Mouse (Mus musculus): ENCODE results near the gene 9130019O22Rik. TPM values are rescaled to one million over a fixed set of nuclear protein-coding genes. Genes with fewer than 3 reads are reported as not detected.

Gene 9130019O22Rik
- polyA plus RNA-seq, 1 experiment: 0.34 TPM

DNA sequence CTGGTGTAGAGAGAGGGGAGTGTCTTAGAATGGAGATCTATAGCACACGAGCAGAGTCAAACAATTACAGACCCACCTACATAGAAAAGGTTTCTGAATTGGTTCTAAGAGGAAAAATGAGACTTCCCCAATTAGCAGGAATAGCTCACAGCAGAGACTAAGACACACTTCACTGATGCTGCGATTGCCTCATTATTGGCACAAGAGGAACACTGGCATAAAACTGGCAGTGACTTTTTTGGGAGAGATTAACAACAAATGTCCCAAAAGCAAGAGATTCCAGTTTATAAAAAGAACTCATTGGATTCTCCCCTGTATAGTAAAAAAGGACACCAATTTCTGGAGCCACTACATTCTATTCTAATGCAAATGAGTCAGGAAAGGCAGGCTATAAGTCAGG lies 29.1 kb downstream of the 9130019O22Rik start:
- H3K4me2 ChIP-seq (ENCODE audit: low read depth): no peak overlapping the region
- TF ChIP-seq POLR2AphosphoS2 (IDR thresholded peaks at IDR 0.05; ENCODE audit: insufficient read length, low read depth) (no peak), SRF (IDR thresholded peaks at IDR 0.05; ENCODE audit: control insufficient read depth, insufficient read length, low read depth) (no peak), E2F4 (IDR thresholded peaks at IDR 0.05; ENCODE audit: insufficient read depth) (no peak)
- H3ac ChIP-seq (ENCODE audit: control insufficient read depth, insufficient read length): no peak overlapping the region
- no peak overlapping the region for H3K4me3 ChIP-seq
- H3K27me3 ChIP-seq (ENCODE audit: control insufficient read depth, insufficient read depth, insufficient read length): peaks cover 16% of the 10 kb centered on the region
- H3K36me3 ChIP-seq (ENCODE audit: control insufficient read depth, insufficient read depth): no peaks in the 10 kb centered on the region
- H3K79me2 ChIP-seq (ENCODE audit: control insufficient read depth, insufficient read depth): no peaks in the 10 kb centered on the region

DNA sequence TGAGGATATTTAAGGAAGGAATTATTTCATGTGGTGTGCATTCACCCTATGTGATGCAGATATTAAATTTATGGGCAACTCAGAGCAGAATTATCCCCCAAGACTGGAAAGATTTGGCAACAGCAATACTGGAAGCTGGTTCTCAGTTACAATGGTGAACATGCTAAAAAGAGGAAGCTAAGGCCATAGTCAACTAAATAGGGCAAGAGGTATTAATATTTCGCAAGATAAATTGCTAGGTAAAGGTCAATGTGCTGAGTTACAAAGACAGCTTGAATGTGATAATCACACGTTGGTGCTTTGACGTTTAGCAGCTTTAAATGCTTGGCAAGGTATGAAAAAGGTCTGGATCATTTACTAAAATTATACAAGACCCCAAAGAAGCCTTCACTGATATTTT lies 31.2 kb downstream of the 9130019O22Rik start:
- Histone ChIP-seq H3K4me3 (no peak overlapping the region), H3K79me2 (ENCODE audit: control insufficient read depth, insufficient read depth) (no peaks in the 10 kb centered on the region), H3K36me3 (ENCODE audit: control insufficient read depth, insufficient read depth) (no peaks in the 10 kb centered on the region), H3ac (ENCODE audit: control insufficient read depth, insufficient read length) (no peak overlapping the region), H3K27me3 (ENCODE audit: control insufficient read depth, insufficient read depth, insufficient read length) (peaks cover 11% of the 10 kb centered on the region), H3K4me2 (ENCODE audit: low read depth) (no peak overlapping the region)
- TF ChIP-seq USF1 (IDR thresholded peaks at IDR 0.05; ENCODE audit: low read depth) (no peak), POLR2A (IDR thresholded peaks at IDR 0.05; ENCODE audit: insufficient read length, low read depth) (no peak), MAX (IDR thresholded peaks at IDR 0.05; ENCODE audit: low read depth) (no peak), MYOD1 (IDR thresholded peaks at IDR 0.05; ENCODE audit: control insufficient read depth in 1 of 3, insufficient read length in 2 of 3, low read depth in 2 of 3) (no peak)

DNA sequence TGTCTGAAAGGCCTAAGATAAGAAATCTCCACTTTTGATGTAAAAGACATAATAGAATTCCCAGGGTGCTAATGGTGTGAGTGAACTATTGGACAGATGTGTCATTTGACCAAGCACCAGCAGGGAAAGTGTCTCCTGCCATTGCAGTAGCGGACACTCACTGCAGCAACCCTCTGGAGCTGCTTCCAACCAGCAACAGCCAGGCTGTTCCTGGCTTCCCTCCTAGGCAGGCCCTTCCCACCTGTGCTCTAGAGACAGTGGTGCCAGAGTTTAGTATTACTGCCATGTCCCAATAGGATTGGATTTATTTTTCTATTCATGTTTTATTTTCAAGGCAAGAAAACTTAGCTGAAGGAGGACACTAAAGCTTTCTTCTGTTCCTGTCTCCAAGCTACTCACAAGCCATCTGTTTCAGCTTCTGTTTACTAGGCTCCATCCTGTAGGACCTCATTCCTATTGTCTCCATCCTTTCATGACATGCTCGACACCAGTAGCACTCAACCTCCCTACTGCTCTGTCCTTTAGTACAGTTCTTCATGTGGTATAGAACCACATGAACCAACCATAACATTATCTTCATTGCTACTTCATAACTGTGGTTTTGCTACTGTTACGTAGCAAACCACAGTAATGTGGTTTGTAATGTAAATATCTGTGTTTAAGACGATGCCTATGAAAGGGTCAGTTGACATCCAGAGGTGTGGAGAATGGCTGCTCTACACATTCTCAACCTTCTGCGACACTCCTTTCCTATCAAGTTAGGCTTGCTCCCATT lies 35.5 kb downstream of the 9130019O22Rik start:
- TF ChIP-seq E2F4 (IDR thresholded peaks at IDR 0.05; ENCODE audit: insufficient read depth): no peak
- TF ChIP-seq TCF3 (IDR thresholded peaks at IDR 0.05; ENCODE audit: insufficient read length, low read depth): no peak
- TF ChIP-seq MYOG (IDR thresholded peaks at IDR 0.05; ENCODE audit: control insufficient read depth in 1 of 3, insufficient read depth in 1 of 3, insufficient read length in 2 of 3, low read depth in 2 of 3): no peak
- no peak for TF ChIP-seq USF1 (IDR thresholded peaks at IDR 0.05; ENCODE audit: low read depth)
- no peak for TF ChIP-seq POLR2AphosphoS2 (IDR thresholded peaks at IDR 0.05; ENCODE audit: insufficient read length, low read depth)
- TF ChIP-seq POLR2A (IDR thresholded peaks at IDR 0.05; ENCODE audit: insufficient read length, low read depth): no peak
- no peak for TF ChIP-seq MYOD1 (IDR thresholded peaks at IDR 0.05; ENCODE audit: control insufficient read depth in 1 of 3, insufficient read length in 2 of 3, low read depth in 2 of 3)
- Histone ChIP-seq H3K4me2 (ENCODE audit: low read depth) (no peak overlapping the region), H3K27me3 (ENCODE audit: control insufficient read depth, insufficient read depth, insufficient read length) (no peaks in the 10 kb centered on the region), H3ac (ENCODE audit: control insufficient read depth, insufficient read length) (no peak overlapping the region), H3K79me2 (ENCODE audit: control insufficient read depth, insufficient read depth) (no peaks in the 10 kb centered on the region), H3K4me3 (no peak overlapping the region), H3K36me3 (ENCODE audit: control insufficient read depth, insufficient read depth) (no peaks in the 10 kb centered on the region)

DNA sequence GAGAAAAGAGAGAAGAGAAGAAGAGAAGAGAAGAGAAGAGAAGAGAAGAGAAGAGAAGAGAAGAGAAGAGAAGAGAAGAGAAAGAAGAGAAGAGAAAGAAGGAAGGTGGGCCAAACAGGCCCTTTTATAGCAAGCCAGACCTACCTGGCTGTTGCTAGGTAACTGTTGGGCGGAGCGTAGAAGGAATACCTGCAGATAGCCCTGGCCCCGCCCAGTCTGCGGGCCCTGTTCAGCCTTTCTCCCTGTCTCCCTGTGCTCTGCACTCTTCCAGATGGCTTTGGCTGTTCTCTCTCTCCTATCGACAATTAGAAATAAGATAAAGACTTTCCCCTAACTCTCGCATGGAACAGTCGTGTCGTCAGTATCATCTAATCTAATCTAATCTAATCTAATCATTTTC lies 40.3 kb downstream of the 9130019O22Rik start:
- Histone ChIP-seq H3K4me3 (peak overlapping the region; percentile 62), H3K36me3 (ENCODE audit: control insufficient read depth, insufficient read depth) (no peaks in the 10 kb centered on the region)

DNA sequence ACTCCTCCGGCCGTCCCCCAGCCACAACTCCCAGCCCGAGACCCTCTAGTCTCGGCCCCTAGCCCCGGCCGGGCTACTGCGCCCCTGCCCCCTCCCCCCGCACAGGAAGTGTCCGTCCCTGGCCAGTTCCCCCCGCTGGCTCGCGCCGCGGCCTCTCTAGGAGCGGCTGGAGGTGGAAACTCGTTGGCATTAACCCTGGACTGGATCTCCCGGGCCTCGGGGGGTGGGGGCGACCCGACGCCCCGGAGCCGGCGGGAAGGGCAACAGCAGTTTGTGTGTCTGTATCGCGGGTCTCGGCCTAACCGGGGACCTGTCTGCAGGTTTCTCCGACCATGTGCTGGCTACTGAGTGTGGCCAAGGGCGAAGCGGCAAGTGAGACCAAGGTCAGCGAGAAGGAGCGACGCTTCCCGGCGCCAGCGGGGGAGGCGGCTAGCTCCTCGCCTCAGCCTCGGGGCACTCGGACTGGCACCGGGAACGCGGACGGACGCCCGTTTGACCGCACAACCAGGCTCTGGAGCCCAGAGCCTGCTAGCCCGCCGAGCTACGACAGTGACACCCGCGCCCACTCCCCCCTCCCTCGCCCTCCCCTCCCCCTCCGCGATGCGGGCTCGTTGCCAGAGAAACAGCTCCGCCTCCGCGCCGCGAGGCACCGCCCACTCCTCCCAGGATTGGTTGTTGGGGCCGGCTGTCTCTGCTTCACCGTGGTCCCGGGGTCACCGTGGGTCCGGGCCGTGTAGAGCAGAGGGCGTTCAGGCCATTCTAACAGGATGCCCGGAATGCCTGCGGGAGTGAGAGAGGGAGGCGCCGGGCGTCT lies 41.2 kb downstream of the 9130019O22Rik start, which contains the start of gene Zfp768:
Zfp768 (minus strand) TSS at position 78 of the 814 bp plus-strand sequence.
- peak within 1 kb of the TSS; percentile 62 for H3K4me3 ChIP-seq
- H3K27me3 ChIP-seq (ENCODE audit: control insufficient read depth, insufficient read depth, insufficient read length): no peaks in the 10 kb centered on the region
- peak within 1 kb of the TSS; percentile 92 for H3K4me2 ChIP-seq (ENCODE audit: low read depth)
- peak in 1 of 3 experiments; percentile 51 for TF ChIP-seq MYOG (IDR thresholded peaks at IDR 0.05; ENCODE audit: control insufficient read depth in 1 of 3, insufficient read depth in 1 of 3, insufficient read length in 2 of 3, low read depth in 2 of 3)
- TF ChIP-seq SRF (IDR thresholded peaks at IDR 0.05; ENCODE audit: control insufficient read depth, insufficient read length, low read depth): no peak
- TF ChIP-seq POLR2AphosphoS2 (IDR thresholded peaks at IDR 0.05; ENCODE audit: insufficient read length, low read depth): peak; percentile 44
- TF ChIP-seq POLR2A (IDR thresholded peaks at IDR 0.05; ENCODE audit: insufficient read length, low read depth): peak; percentile 87
- no peak for TF ChIP-seq MAX (IDR thresholded peaks at IDR 0.05; ENCODE audit: low read depth)
- no peak for TF ChIP-seq TCF12 (IDR thresholded peaks at IDR 0.05; ENCODE audit: insufficient read depth, poor library complexity, severe bottlenecking)
- peak within 1 kb of the TSS; percentile 93 for H3ac ChIP-seq (ENCODE audit: control insufficient read depth, insufficient read length)
- peaks cover 6% of the 10 kb centered on the region for H3K79me2 ChIP-seq (ENCODE audit: control insufficient read depth, insufficient read depth)
- H3K36me3 ChIP-seq (ENCODE audit: control insufficient read depth, insufficient read depth): no peaks in the 10 kb centered on the region

More for the DNA sequence above, 40.3 kb downstream of the 9130019O22Rik start:
- H3K27me3 ChIP-seq (ENCODE audit: control insufficient read depth, insufficient read depth, insufficient read length): no peaks in the 10 kb centered on the region
- TF ChIP-seq MYOD1 (IDR thresholded peaks at IDR 0.05; ENCODE audit: control insufficient read depth in 1 of 3, insufficient read length in 2 of 3, low read depth in 2 of 3) (no peak), MYOG (IDR thresholded peaks at IDR 0.05; ENCODE audit: control insufficient read depth in 1 of 3, insufficient read depth in 1 of 3, insufficient read length in 2 of 3, low read depth in 2 of 3) (no peak), POLR2AphosphoS2 (IDR thresholded peaks at IDR 0.05; ENCODE audit: insufficient read length, low read depth) (no peak), SRF (IDR thresholded peaks at IDR 0.05; ENCODE audit: control insufficient read depth, insufficient read length, low read depth) (no peak), TCF12 (IDR thresholded peaks at IDR 0.05; ENCODE audit: insufficient read depth, poor library complexity, severe bottlenecking) (no peak), CEBPB (IDR thresholded peaks at IDR 0.05; ENCODE audit: insufficient read depth, poor library complexity, severe bottlenecking) (no peak), E2F4 (IDR thresholded peaks at IDR 0.05; ENCODE audit: insufficient read depth) (no peak), MAX (IDR thresholded peaks at IDR 0.05; ENCODE audit: low read depth) (no peak), REST (IDR thresholded peaks at IDR 0.05; ENCODE audit: insufficient read depth, insufficient read length) (no peak), TCF3 (IDR thresholded peaks at IDR 0.05; ENCODE audit: insufficient read length, low read depth) (no peak), USF1 (IDR thresholded peaks at IDR 0.05; ENCODE audit: low read depth) (no peak), POLR2A (IDR thresholded peaks at IDR 0.05; ENCODE audit: insufficient read length, low read depth) (no peak)
- peak overlapping the region; percentile 92 for H3K4me2 ChIP-seq (ENCODE audit: low read depth)
- peaks cover 6% of the 10 kb centered on the region for H3K79me2 ChIP-seq (ENCODE audit: control insufficient read depth, insufficient read depth)
- H3ac ChIP-seq (ENCODE audit: control insufficient read depth, insufficient read length): no peak overlapping the region

All from myocyte (in vitro differentiated cells).